Mouse (Mus musculus) skeletal muscle tissue, adult 2 months (tissue): Measurements from ENCODE around the gene Zfp948.

Source experiments
- DNase-seq: peaks from one replicate; pipeline ENCODE4 v3.0.0-alpha.2; 2012; ENCODE audit warnings: low read depth, low spot score

The Zfp948 gene

GRCm38 (mm10) chr17:21566728-21567349, at the start of gene Zfp948:
Gene Zfp948, plus strand, starts transcription at chr17:21567008.
- peak; percentile 73 for DNase-seq

GRCm38 (mm10) chr17:21517130-21517671, 49.6 kb upstream of the Zfp948 start:
- DNase-seq, result no peak

GRCm38 (mm10) chr17:21526270-21526669, 40.5 kb upstream of the Zfp948 start:
- no peak for DNase-seq

- no peak for DNase-seq
These were observed 36.0 kb upstream of the Zfp948 start for GRCm38 (mm10) chr17:21530645-21531330.

DNA sequence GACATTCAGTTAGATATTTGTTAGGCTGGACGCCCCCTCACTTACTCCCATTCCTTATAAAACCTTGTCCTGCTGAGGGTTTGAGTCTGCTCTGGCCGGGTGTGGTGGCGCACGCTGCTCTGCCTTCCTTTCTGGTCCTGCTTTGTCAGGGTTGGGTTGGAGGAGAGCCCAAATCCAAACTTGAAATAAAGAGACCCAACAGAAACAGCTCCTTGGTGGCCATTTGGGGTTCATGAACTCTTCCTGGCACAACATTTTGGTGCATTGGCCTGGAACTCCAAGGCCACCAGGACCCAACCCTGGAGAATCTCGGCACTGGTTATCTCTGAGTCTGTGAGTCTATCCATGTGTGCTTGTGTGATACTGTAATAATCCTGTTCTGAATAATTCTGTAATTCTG, 35.2 kb upstream of the Zfp948 start:
- peak; percentile 32 for DNase-seq

GRCm38 (mm10) chr17:21532101-21532951, 34.5 kb upstream of the Zfp948 start:
- peak; percentile 80 for DNase-seq

DNA sequence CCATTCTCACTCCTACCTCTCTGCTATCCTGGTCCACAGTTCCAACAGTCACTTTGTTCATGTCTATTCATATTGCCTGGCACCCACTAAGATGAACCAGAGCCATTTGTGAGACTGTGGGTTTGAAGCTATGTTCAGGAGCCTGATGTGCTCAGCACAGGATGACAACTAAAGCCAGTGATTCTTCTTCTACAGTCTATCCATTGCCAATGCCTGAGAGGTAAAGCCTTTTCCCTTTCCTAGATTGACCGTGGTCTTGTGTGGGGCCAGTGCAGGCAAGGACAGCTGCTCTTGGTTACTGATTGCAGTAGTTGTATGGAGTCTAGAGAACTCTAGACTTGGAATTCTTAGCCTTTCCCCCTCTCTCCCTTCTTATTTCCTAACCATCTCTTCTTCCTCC, 32.8 kb upstream of the Zfp948 start:
- no peak for DNase-seq

DNA sequence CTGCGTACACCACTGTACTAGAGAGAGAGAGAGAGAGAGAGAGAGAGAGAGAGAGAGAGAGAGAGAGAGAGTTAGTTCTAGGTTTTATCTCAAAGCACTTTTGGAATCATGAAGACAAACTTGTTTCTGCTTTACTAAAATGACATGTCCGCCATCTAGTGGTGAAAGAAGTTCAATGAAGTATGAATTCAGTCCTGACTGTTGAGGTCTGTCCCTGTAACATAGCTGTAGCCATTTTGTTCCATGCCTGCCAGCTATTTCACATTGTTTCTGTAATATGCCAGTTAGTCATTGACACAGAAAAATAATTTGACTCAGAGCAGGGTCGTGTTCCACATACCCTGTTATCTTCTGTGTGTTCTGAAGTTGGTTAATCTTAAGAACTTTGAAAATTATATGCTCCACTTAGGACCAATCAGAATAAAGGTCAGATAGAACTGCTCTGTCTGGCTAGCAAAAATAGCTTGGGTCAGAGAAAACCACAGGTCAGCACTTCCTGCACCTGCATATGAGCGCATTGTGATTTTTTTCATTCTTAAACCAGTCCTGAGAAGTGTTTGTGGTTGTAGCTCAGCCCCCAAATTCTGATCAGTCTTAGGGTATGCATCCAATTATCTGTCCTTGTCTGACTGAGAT, 32.2 kb upstream of the Zfp948 start:
- peak; percentile 87 for DNase-seq

- DNase-seq, result no peak
These were observed 31.5 kb upstream of the Zfp948 start, which contains the start of gene Zfp52 for GRCm38 (mm10) chr17:21535096-21536001. Gene Zfp52, plus strand, starts transcription at chr17:21535539.

GRCm38 (mm10) chr17:21536096-21536495, 30.7 kb upstream of the Zfp948 start:
- no peak for DNase-seq

DNA sequence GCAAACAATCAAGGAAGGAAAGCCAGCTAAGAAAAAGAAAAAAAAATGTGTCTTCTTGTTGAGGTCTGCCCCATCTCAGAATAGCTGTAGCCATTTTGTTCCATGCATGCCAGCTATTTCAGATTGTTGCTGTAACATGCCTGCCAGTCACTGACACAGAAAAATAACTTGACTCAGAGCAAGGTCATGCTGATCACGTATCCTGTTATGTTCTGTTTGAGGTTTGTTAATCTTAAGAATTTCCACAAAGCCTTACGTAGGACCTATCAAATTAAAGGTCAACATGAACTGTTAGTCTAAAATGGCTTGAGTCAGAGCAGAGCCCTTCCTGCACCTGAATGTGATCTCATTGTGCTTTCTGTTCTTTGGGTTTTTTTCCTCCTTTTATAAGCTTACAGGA, 30.1 kb upstream of the Zfp948 start:
- no peak for DNase-seq

DNA sequence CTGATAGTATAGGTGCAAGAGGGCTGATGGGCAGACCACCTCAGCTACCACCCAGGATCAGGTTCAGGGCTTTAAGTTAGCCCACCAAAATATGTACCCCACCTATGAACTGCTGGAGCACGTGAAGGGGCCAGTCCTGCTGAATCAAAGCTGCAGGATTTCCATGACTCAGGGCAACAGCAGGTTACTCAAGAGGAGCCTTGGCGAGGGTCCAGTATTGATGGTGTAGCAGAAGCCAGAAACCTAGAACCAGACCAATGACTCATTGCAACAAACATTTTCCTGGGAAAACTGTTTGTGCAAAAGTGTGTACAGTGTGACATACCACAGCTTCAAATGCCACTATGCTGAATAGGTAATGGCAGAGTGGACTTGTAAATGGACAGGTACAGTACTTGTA, 9.0 kb upstream of the Zfp948 start:
- no peak for DNase-seq

GRCm38 (mm10) chr17:21566220-21566619, 588 bp upstream of the Zfp948 start:
- peak; percentile 44 for DNase-seq

DNA sequence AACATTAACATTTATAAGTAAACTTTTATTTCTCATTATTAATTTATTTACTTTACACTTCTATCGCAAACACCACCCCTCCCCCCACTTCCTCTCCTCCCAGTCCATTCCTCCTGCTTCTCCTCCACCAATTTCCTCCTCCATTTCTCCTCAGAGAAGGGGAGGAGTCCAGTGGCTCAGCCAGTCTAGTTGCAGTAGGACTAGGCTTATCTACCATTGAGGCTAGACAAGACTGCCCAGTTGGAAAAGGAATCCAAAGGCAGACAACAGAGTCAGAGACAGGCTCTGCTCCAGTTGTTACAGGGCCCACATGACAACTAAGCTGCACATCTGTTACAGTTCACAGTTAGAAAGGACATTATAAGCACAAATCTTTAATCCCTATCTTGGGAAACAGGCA, 888 bp downstream of the Zfp948 start:
- DNase-seq, result peak; percentile 3

- no peak for DNase-seq
These were observed 12.3 kb downstream of the Zfp948 start for GRCm38 (mm10) chr17:21579080-21579479.

GRCm38 (mm10) chr17:21579493-21580175, 12.8 kb downstream of the Zfp948 start:
- DNase-seq, result peak; percentile 40

DNA sequence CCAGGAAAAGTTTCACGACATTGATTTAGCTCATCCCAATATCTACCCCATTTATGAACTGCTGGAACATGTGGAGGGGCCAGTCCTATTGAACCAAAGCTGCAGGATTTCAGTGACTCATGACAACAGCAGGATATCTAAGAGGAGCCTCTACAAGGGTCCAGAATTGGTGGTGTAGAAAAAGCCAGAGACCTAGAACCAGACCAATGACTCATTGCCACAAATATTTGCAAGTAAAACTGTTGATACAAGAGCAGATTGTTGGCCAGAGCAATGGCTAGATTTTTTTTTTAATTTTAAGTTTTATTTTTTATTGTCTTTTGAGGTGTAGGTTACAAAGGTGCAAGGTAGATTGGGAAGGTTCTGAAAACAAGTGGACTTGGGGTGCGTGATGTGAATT, 18.7 kb downstream of the Zfp948 start:
- DNase-seq, result no peak

DNA sequence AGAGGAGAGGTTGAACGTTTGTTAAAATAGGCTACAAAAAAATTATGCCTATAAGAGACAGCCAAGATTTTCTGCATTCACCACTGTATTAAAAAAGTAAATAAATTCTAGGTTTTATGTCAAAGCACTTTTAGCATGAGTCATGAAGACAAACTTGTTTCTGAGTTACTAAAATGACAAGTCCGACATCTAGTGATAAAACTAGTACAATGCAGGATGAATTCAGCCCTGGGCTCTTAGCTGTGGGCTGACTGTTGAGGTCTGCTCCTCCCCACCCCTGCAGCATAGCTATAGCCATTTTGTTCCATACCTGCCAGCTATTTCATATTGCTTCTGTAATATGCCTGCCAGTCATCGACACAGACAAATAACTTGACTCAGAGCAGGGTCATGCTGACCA, 49.5 kb downstream of the Zfp948 start:
- DNase-seq, result no peak

- no peak for DNase-seq
These were observed 50.5 kb downstream of the Zfp948 start for GRCm38 (mm10) chr17:21617352-21617751.

GRCm38 (mm10) chr17:21623647-21624046, 56.8 kb downstream of the Zfp948 start:
- no peak for DNase-seq
